ENCODE assay signal across 10 mouse cellular contexts in genomic region chr2:94371093-94371492, GRCm38 (mm10). TPM values are rescaled to one million over a fixed set of nuclear protein-coding genes. Genes with fewer than 3 reads are reported as not detected.
DNase-seq lines count a peak whose midpoint lies in the region; TF ChIP-seq lines count a peak whose summit lies in the region.
"Had no signal": no experiment of that assay in that cellular context is flagged by ENCODE, and none has a peak within 500 bp of the region (broad histone marks: within the 10 kb centered on the region; RNA-seq: fewer than 3 reads in every experiment).

No protein-coding gene starts in this region.

- peaks cover 14% of the 10 kb centered on the region for H3K36me3 ChIP-seq in ES-Bruce4 (ENCODE audit: control insufficient read depth, insufficient read depth, low read length, poor library complexity, severe bottlenecking)

- DNase-seq in adrenal gland, adult 2 months, result peak; percentile 35
- DNase-seq in adrenal gland, postnatal 4 days (ENCODE audit: low spot score in 2 of 2), result no peak
- DNase-seq in layer of hippocampus, adult 11-12 months (ENCODE audit: low spot score), result peak; percentile 17
- no peak for DNase-seq in layer of hippocampus, adult 8-10 months (ENCODE audit: low spot score in 2 of 2)
- peak; percentile 36 for DNase-seq in gastrocnemius, postnatal 10 days
- peak; percentile 16 for DNase-seq in lung, postnatal 14 days
- DNase-seq in natural killer cell, adult 2 months (ENCODE audit: low spot score in 2 of 2), result no peak

- H3K9ac ChIP-seq in ES-Bruce4 (ENCODE audit: low read depth, poor library complexity, severe bottlenecking), result no peak overlapping the region
- H3K9ac ChIP-seq: limb, embryonic 12.5 days had no signal

- no peak for TF ChIP-seq POLR2A in ES-Bruce4 (IDR thresholded peaks at IDR 0.05; ENCODE audit: insufficient read depth, low read length)

- H3K9me3 ChIP-seq in ES-Bruce4 (replicated peaks; ENCODE audit: control insufficient read depth, insufficient read depth, low read length, poor library complexity, severe bottlenecking), result no peaks in the 10 kb centered on the region
- H3K9me3 ChIP-seq: limb, embryonic 12.5 days had no signal

- H3K27ac ChIP-seq in ES-Bruce4 (ENCODE audit: insufficient read depth, low read length), result no peak overlapping the region
- H3K27ac ChIP-seq: limb, embryonic 12.5 days had no signal

- peak; percentile 41 for TF ChIP-seq CTCF in ES-Bruce4 (IDR thresholded peaks at IDR 0.05; ENCODE audit: low read depth, low read length)

- H3K4me1 ChIP-seq in ES-Bruce4 (ENCODE audit: control insufficient read depth, insufficient read depth, low read length), result no peaks in the 10 kb centered on the region
- H3K4me1 ChIP-seq: limb, embryonic 12.5 days had no signal

- H3K27me3 ChIP-seq in ES-Bruce4 (ENCODE audit: control insufficient read depth, insufficient read depth, low read length, poor library complexity, severe bottlenecking), result no peaks in the 10 kb centered on the region
- H3K27me3 ChIP-seq: limb, embryonic 12.5 days had no signal

- H3K4me3 ChIP-seq in ES-Bruce4 (ENCODE audit: low read depth, low read length), result no peak overlapping the region
- H3K4me3 ChIP-seq: erythroblast, embryonic 14.5 days; limb, embryonic 12.5 days had no signal

- no peak for TF ChIP-seq EP300 in ES-Bruce4 (IDR thresholded peaks at IDR 0.05; ENCODE audit: insufficient read depth, low read depth, low read length)

RNA-seq across cellular contexts. Expression of gene Ttc17, which starts 35.4 kb away (rescaled TPM):
- 10 to 100 TPM; 31.5 to 57.4 TPM for total RNA-seq in adrenal gland, adult 2 months (2021)
- polyA plus RNA-seq in adrenal gland, adult 2 months (2012; rRNA removed), result 14.0 and 18.0 TPM in 2 replicates
- total RNA-seq in adrenal gland, postnatal 4 days (2021), result 10 to 100 TPM; 32.9 to 33.8 TPM
- total RNA-seq in layer of hippocampus, adult 8-10 months (2022), result 10 to 100 TPM; 37.3 to 39.9 (median 38.4) TPM
- polyA plus RNA-seq in ES-Bruce4 (2011; ENCODE audit: insufficient read depth, insufficient read length, low read depth, missing spikeins), result 18.4 and 21.9 TPM in 2 replicates
- total RNA-seq in gastrocnemius, postnatal 10 days (2021), result 10 to 100 TPM; 16.9 to 20.9 TPM

Comparison
In these comparisons a context has a peak if more than half of its experiments do, and no peak if none do; other contexts are left out.
1. DNase-seq: peak in adrenal gland, adult 2 months (single experiment), layer of hippocampus, adult 11-12 months (single experiment), gastrocnemius, postnatal 10 days (single experiment) and lung, postnatal 14 days (single experiment); none in adrenal gland, postnatal 4 days (0 of 2), layer of hippocampus, adult 8-10 months (0 of 2) and natural killer cell, adult 2 months (0 of 2).